8 mouse cellular contexts compared by ENCODE assay signal in genomic region chr10:117432871-117433546, GRCm38 (mm10). TPM values are rescaled to one million over a fixed set of nuclear protein-coding genes. Genes with fewer than 3 reads are reported as not detected.
DNase-seq lines count a peak whose midpoint lies in the region; ATAC-seq and TF ChIP-seq lines count a peak whose summit lies in the region.

No protein-coding gene starts in this region.

- no peak for ATAC-seq in hindbrain, embryonic 12.5 days (ENCODE audit: low FRiP score)
- no peak for ATAC-seq in hindbrain, embryonic 16.5 days
- ATAC-seq in limb, embryonic 13.5 days (ENCODE audit: low FRiP score, low read depth) = no peak

- peaks cover 17% of the 10 kb centered on the region for H3K4me1 ChIP-seq in hindbrain, embryonic 12.5 days
- peaks cover 4% of the 10 kb centered on the region for H3K4me1 ChIP-seq in hindbrain, embryonic 16.5 days (ENCODE audit: control insufficient read depth, insufficient read depth, low read depth, low read length)
- H3K4me1 ChIP-seq in ES-Bruce4 (ENCODE audit: control insufficient read depth, insufficient read depth, low read length) = peaks cover 5% of the 10 kb centered on the region
- peaks cover 31% of the 10 kb centered on the region for H3K4me1 ChIP-seq in limb, embryonic 13.5 days

- DNase-seq in 416B (ENCODE audit: low read depth) = peak; percentile 43
- DNase-seq in embryo, embryonic 11 days = no peak
- DNase-seq in cerebellum, adult 18-20 months = no peak
- no peak for DNase-seq in gastrocnemius, postnatal 14 days

- no peak for TF ChIP-seq POLR2A in ES-Bruce4 (IDR thresholded peaks at IDR 0.05; ENCODE audit: insufficient read depth, low read length)

- H3K9me3 ChIP-seq in hindbrain, embryonic 12.5 days (replicated peaks) = no peaks in the 10 kb centered on the region
- no peaks in the 10 kb centered on the region for H3K9me3 ChIP-seq in hindbrain, embryonic 16.5 days (ENCODE audit: control insufficient read depth, low read length)
- no peaks in the 10 kb centered on the region for H3K9me3 ChIP-seq in ES-Bruce4 (replicated peaks; ENCODE audit: control insufficient read depth, insufficient read depth, low read length, poor library complexity, severe bottlenecking)
- no peaks in the 10 kb centered on the region; the same call in 1 of the 2 replicates for H3K9me3 ChIP-seq in limb, embryonic 13.5 days

- H3K27ac ChIP-seq in hindbrain, embryonic 12.5 days = no peak overlapping the region
- no peak overlapping the region for H3K27ac ChIP-seq in hindbrain, embryonic 16.5 days (ENCODE audit: low read depth, low read length)
- no peak overlapping the region for H3K27ac ChIP-seq in ES-Bruce4 (ENCODE audit: insufficient read depth, low read length)
- no peak overlapping the region for H3K27ac ChIP-seq in limb, embryonic 13.5 days

- WGBS in hindbrain, embryonic 12.5 days = 93% methylated on average over 7 of the region's 7 CpGs
- 96% methylated on average over 7 of the region's 7 CpGs for WGBS in hindbrain, embryonic 16.5 days
- 92% methylated on average over 7 of the region's 7 CpGs for WGBS in limb, embryonic 13.5 days

- TF ChIP-seq EP300 in ES-Bruce4 (IDR thresholded peaks at IDR 0.05; ENCODE audit: insufficient read depth, low read depth, low read length) = no peak

- TF ChIP-seq CTCF in ES-Bruce4 (IDR thresholded peaks at IDR 0.05; ENCODE audit: low read depth, low read length) = no peak

- no peaks in the 10 kb centered on the region for H3K36me3 ChIP-seq in hindbrain, embryonic 12.5 days
- no peaks in the 10 kb centered on the region for H3K36me3 ChIP-seq in hindbrain, embryonic 16.5 days (ENCODE audit: control insufficient read depth, insufficient read depth, low read length)
- no peaks in the 10 kb centered on the region for H3K36me3 ChIP-seq in ES-Bruce4 (ENCODE audit: control insufficient read depth, insufficient read depth, low read length, poor library complexity, severe bottlenecking)
- no peaks in the 10 kb centered on the region for H3K36me3 ChIP-seq in limb, embryonic 13.5 days

- H3K27me3 ChIP-seq in hindbrain, embryonic 12.5 days = peaks cover 15% of the 10 kb centered on the region
- no peaks in the 10 kb centered on the region; the same call in none of the 2 replicates for H3K27me3 ChIP-seq in hindbrain, embryonic 16.5 days (replicated peaks; ENCODE audit: control insufficient read depth, insufficient read depth, low read length)
- H3K27me3 ChIP-seq in ES-Bruce4 (ENCODE audit: control insufficient read depth, insufficient read depth, low read length, poor library complexity, severe bottlenecking) = no peaks in the 10 kb centered on the region
- H3K27me3 ChIP-seq in limb, embryonic 13.5 days = peaks cover 24% of the 10 kb centered on the region

- no peak overlapping the region for H3K9ac ChIP-seq in hindbrain, embryonic 12.5 days
- no peak overlapping the region; the same call in 1 of the 2 replicates for H3K9ac ChIP-seq in hindbrain, embryonic 16.5 days (ENCODE audit: low read depth, low read length)
- peak overlapping the region; percentile 62 for H3K9ac ChIP-seq in ES-Bruce4 (ENCODE audit: low read depth, poor library complexity, severe bottlenecking)
- no peak overlapping the region for H3K9ac ChIP-seq in limb, embryonic 13.5 days

- H3K4me2 ChIP-seq in hindbrain, embryonic 12.5 days (replicated peaks) = peak overlapping the region; percentile 38; the same call in 1 of the 2 replicates
- H3K4me2 ChIP-seq in hindbrain, embryonic 16.5 days (ENCODE audit: low read length) = no peak overlapping the region; the same call in 1 of the 2 replicates
- H3K4me2 ChIP-seq in limb, embryonic 13.5 days (replicated peaks) = peak overlapping the region; percentile 55

- intact Hi-C loops in gastrocnemius, postnatal 14 days (cut with DNase I; ENCODE audit: low total_unique reads) = loop anchor here (10.0 kb wide), 1 partner anchor 58 kb away; no protein-coding TSS in a partner anchor

- no peak overlapping the region for H3K4me3 ChIP-seq in hindbrain, embryonic 12.5 days
- no peak overlapping the region for H3K4me3 ChIP-seq in hindbrain, embryonic 16.5 days (ENCODE audit: low read length)
- peak overlapping the region; percentile 64 for H3K4me3 ChIP-seq in ES-Bruce4 (ENCODE audit: low read depth, low read length)
- peak overlapping the region; percentile 19; the same call in 1 of the 2 replicates for H3K4me3 ChIP-seq in limb, embryonic 13.5 days

RNA-seq across cellular contexts. Expression of gene Cpsf6, which starts 53.2 kb away (rescaled TPM):
- polyA plus RNA-seq in hindbrain, embryonic 12.5 days (2016; fragmentation: Nextera tagmentation; extraction: Ambion mirVana) = 231 and 248 TPM in 2 replicates
- polyA plus RNA-seq in hindbrain, embryonic 16.5 days (2015; fragmentation: Nextera tagmentation; extraction: Ambion mirVana) = 111 and 128 TPM in 2 replicates
- 205 and 225 TPM in 2 replicates for polyA plus RNA-seq in ES-Bruce4 (2011; ENCODE audit: insufficient read depth, insufficient read length, low read depth, missing spikeins)
- 178 and 191 TPM in 2 replicates for polyA plus RNA-seq in limb, embryonic 13.5 days (2015; fragmentation: Nextera tagmentation; extraction: Ambion mirVana)
- total RNA-seq in gastrocnemius, postnatal 14 days (2021) = 10 to 100 TPM; 25.3 to 29.0 TPM

Comparison
In these comparisons a context has a peak if more than half of its experiments do, and no peak if none do; other contexts are left out.
1. H3K4me3 ChIP-seq: peak in ES-Bruce4 (single experiment) and limb, embryonic 13.5 days (single experiment); none in hindbrain, embryonic 12.5 days (single experiment) and hindbrain, embryonic 16.5 days (single experiment).